Mouse (Mus musculus) midbrain, postnatal 0 days (tissue): Measurements from ENCODE around the gene Blnk. TPM values are rescaled to one million over a fixed set of nuclear protein-coding genes. Genes with fewer than 3 reads are reported as not detected.

ENCODE experiments used
- ATAC-seq: fragments of 200-750 bp; cut with Nextera tagmentation; 2 replicates; pipeline ENCODE4 v1.8.0; 2017; ENCODE audit warnings: moderate number of reproducible peaks, mild to moderate bottlenecking, moderate TSS enrichment, moderate library complexity; ENCODE audit not compliant: low FRiP score
- DNase-seq: peaks from one replicate; pipeline ENCODE4 v3.0.0-alpha.2; 2015; ENCODE audit warnings: low spot score
- H3K27ac ChIP-seq: fragments of 300-500 bp; sonication (generic); 2 replicates; pipeline ENCODE4 v1.5.1; 2014; ENCODE audit warnings: low read depth, mild to moderate bottlenecking, low read length, mixed read lengths
- H3K27me3 ChIP-seq: fragments of 300-500 bp; sonication (generic); 2 replicates; pipeline ENCODE4 v1.6.1; 2014; ENCODE audit warnings: low read length, control low read depth, mixed read lengths; ENCODE audit not compliant: insufficient read depth
- H3K36me3 ChIP-seq: fragments of 300-500 bp; sonication (generic); 2 replicates; pipeline ENCODE4 v1.6.1; 2014; ENCODE audit warnings: low read length, control low read depth, mixed read lengths; ENCODE audit not compliant: insufficient read depth
- H3K4me1 ChIP-seq: fragments of 300-500 bp; sonication (generic); 2 replicates; pipeline ENCODE4 v1.6.1; 2014; ENCODE audit warnings: mild to moderate bottlenecking, control low read depth, antibody characterized with exemption, low read length, mixed read lengths; ENCODE audit not compliant: insufficient read depth
- H3K4me2 ChIP-seq: fragments of 300-500 bp; sonication (generic); 2 replicates; pipeline ENCODE4 v1.6.1; 2014; ENCODE audit warnings: low read depth, mild to moderate bottlenecking, low read length, mixed read lengths; ENCODE audit not compliant: poor library complexity, severe bottlenecking
- H3K4me3 ChIP-seq: fragments of 300-500 bp; sonication (generic); 2 replicates; pipeline ENCODE4 v1.5.1; 2014; ENCODE audit warnings: low read depth, mild to moderate bottlenecking, low read length, moderate library complexity
- H3K9ac ChIP-seq: fragments of 300-500 bp; sonication (generic); replicated peaks from 2 replicates; pipeline ENCODE4 v1.6.1; 2014; ENCODE audit warnings: mild to moderate bottlenecking, low read length, moderate library complexity, mixed read lengths; ENCODE audit not compliant: poor library complexity, severe bottlenecking
- H3K9me3 ChIP-seq: fragments of 300-500 bp; sonication (generic); 2 replicates; pipeline ENCODE4 v1.6.1; 2016; ENCODE audit warnings: low read length, control low read depth
- CTCF ChIP-seq: IDR thresholded peaks from 2 replicates; pipeline ENCODE4 v1.5.1; 2016; ENCODE audit warnings: antibody characterized with exemption, mild to moderate bottlenecking
- WGBS: fragments of 180-500 bp; shearing (Covaris S2); extraction: QIAGEN DNeasy Blood & Tissue Kit; methylation state at CpG from one replicate; pipeline ENCODE4 v1.1.7; 2014; 5-methylcytosine and 5-hydroxymethylcytosine counted together
- polyA plus RNA-seq: library from polyadenylated mRNA; unstranded; fragments of >200 nt; fragmentation: Nextera tagmentation; extraction: Ambion mirVana; gene quantifications from 2 replicates; pipeline ENCODE4 v1.2.1, GENCODE M21; 2015
- total RNA-seq: library from RNA; depleted of rRNA; stranded (reverse); fragments of >200 nt; gene quantifications from 2 replicates; pipeline ENCODE4 v1.2.3, GENCODE M21; 2014

Blnk gene
- total and polyA plus RNA-seq, 2 experiments from 2014 or later: 1.2 to 1.4 TPM

GRCm38 (mm10) chr19:41029219-41029618, 34.9 kb upstream of the Blnk start, which contains the start of gene Dntt:
Dntt (plus strand) TSS chr19:41029275.
- TF ChIP-seq CTCF: no peak
- Histone ChIP-seq H3K27me3 (no peaks in the 10 kb centered on the region), H3K36me3 (no peaks in the 10 kb centered on the region), H3K4me1 (no peaks in the 10 kb centered on the region), H3K27ac (no peak within 1 kb of the TSS), H3K4me3 (no peak within 1 kb of the TSS), H3K9ac (no peak within 1 kb of the TSS), H3K4me2 (no peak within 1 kb of the TSS), H3K9me3 (no peaks in the 10 kb centered on the region)
- no peak for ATAC-seq
- no peak for DNase-seq
- 91% methylated on average over 6 of the region's 6 CpGs for WGBS

DNA sequence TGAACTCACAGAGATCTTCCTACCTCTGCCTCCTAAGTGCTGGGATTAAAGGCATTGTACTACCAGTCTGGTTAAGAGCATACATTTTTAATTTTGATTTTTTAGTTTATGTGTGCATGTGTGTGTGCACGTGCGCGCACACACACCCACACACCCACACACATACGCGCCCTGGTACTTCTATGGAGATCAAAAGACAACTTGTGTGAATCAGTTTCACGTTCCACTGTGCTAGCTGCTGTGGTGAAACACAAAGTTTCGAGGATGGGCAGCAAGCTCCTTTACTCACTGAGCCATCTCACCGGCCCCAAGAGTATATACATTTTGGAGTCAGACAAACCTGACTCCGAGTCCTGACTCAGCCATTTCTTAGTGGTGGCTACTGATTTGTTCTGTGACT, 33.3 kb upstream of the Blnk start:
- TF ChIP-seq CTCF: no peak
- no peaks in the 10 kb centered on the region for H3K4me1 ChIP-seq
- DNase-seq (no peak), ATAC-seq (no peak)
- H3K9me3 ChIP-seq: no peaks in the 10 kb centered on the region
- H3K27me3 ChIP-seq: no peaks in the 10 kb centered on the region
- no peak overlapping the region for H3K27ac ChIP-seq
- 91% methylated on average over 9 of the region's 9 CpGs for WGBS
- no peak overlapping the region for H3K4me2 ChIP-seq
- H3K4me3 ChIP-seq: no peak overlapping the region
- no peaks in the 10 kb centered on the region for H3K36me3 ChIP-seq
- H3K9ac ChIP-seq: no peak overlapping the region

DNA sequence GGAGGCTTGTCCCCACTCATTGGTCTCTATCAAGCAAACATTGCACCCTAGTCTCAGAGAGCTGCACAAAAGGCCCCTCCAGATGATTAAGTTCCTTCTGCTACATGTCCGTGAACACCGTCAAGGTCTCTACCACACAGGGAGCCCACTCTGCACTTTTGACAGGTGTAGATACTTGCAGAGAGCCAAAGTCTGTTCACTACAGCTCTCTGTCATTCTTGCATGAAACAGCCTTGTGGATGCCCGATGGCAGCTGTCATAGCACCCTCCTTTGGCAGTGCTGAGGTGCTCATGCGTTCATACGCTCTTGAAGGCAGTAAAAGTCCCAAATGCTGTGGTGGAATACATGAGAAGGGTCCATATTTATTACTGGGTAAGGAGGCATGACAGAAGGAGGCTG, 32.7 kb upstream of the Blnk start:
- TF ChIP-seq CTCF: no peak
- no peak for ATAC-seq
- H3K9me3 ChIP-seq: no peaks in the 10 kb centered on the region

DNA sequence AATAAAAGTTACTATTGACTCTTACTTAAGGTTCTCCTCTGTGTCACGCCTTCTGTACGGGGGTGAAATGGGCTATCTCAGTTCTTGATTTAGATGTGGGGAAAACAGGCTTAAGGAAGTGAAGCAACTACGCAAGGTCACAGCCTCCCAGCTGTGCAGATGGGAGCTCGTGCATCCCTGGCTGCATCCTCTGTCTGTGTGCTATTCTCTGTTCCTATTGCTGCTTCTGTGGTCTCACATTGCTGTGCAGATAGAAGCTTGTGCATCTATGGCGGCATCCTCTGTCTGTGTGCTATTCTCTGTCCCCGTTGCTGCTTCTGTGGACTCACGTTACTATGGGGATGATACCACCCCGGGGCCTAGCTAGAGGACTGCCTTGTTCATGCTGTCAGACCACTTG, 32.2 kb upstream of the Blnk start:
- no peaks in the 10 kb centered on the region for H3K9me3 ChIP-seq
- no peak overlapping the region for H3K9ac ChIP-seq
- ATAC-seq (no peak), DNase-seq (no peak)
- H3K27ac ChIP-seq: no peak overlapping the region
- WGBS: 78% methylated on average over 8 of the region's 8 CpGs
- H3K36me3 ChIP-seq: no peaks in the 10 kb centered on the region
- H3K4me1 ChIP-seq: no peaks in the 10 kb centered on the region
- TF ChIP-seq CTCF: no peak
- no peak overlapping the region for H3K4me3 ChIP-seq
- H3K4me2 ChIP-seq: no peak overlapping the region
- H3K27me3 ChIP-seq: no peaks in the 10 kb centered on the region

More for the DNA sequence above, 32.7 kb upstream of the Blnk start:
- no peaks in the 10 kb centered on the region for H3K4me1 ChIP-seq
- no peak for DNase-seq
- H3K4me2 ChIP-seq: no peak overlapping the region
- no peaks in the 10 kb centered on the region for H3K27me3 ChIP-seq
- H3K9ac ChIP-seq: no peak overlapping the region
- WGBS: 86% methylated on average over 5 of the region's 5 CpGs
- H3K27ac ChIP-seq: no peak overlapping the region
- no peaks in the 10 kb centered on the region for H3K36me3 ChIP-seq
- H3K4me3 ChIP-seq: no peak overlapping the region

- no peaks in the 10 kb centered on the region for H3K9me3 ChIP-seq
- no peaks in the 10 kb centered on the region for H3K27me3 ChIP-seq
- DNase-seq (peak; percentile 35), ATAC-seq (no peak)
- 69% methylated on average over 4 of the region's 4 CpGs for WGBS
- no peak overlapping the region for H3K27ac ChIP-seq
- H3K4me2 ChIP-seq: no peak overlapping the region
- H3K36me3 ChIP-seq: no peaks in the 10 kb centered on the region
- TF ChIP-seq CTCF: no peak
- no peaks in the 10 kb centered on the region for H3K4me1 ChIP-seq
- no peak overlapping the region for H3K4me3 ChIP-seq
- H3K9ac ChIP-seq: no peak overlapping the region
These were observed 27.9 kb upstream of the Blnk start for GRCm38 (mm10) chr19:41022244-41022643.

GRCm38 (mm10) chr19:41020537-41020936, 26.2 kb upstream of the Blnk start:
- TF ChIP-seq CTCF: no peak
- no peak for ATAC-seq
- Histone ChIP-seq H3K27me3 (no peaks in the 10 kb centered on the region), H3K4me3 (no peak overlapping the region), H3K4me2 (no peak overlapping the region), H3K4me1 (no peaks in the 10 kb centered on the region), H3K27ac (no peak overlapping the region), H3K9me3 (no peaks in the 10 kb centered on the region), H3K36me3 (no peaks in the 10 kb centered on the region), H3K9ac (no peak overlapping the region)
- DNase-seq: no peak
- 67% methylated on average over 3 of the region's 3 CpGs for WGBS
